Mouse (Mus musculus): Measurements from ENCODE around the gene Fam53b. TPM values are rescaled to one million over a fixed set of nuclear protein-coding genes. Genes with fewer than 3 reads are reported as not detected.

Fam53b gene
- polyA plus RNA-seq, 1 experiment = 26.5 TPM

GRCm38 (mm10) chr7:132772440-132772839 is 41.2 kb downstream of the Fam53b start:
- H3K4me3 ChIP-seq = no peak overlapping the region
- H3K4me2 ChIP-seq (ENCODE audit: low read depth) = no peak overlapping the region
- no peaks in the 10 kb centered on the region for H3K79me2 ChIP-seq (ENCODE audit: control insufficient read depth, insufficient read depth)
- no peaks in the 10 kb centered on the region for H3K36me3 ChIP-seq (ENCODE audit: control insufficient read depth, insufficient read depth)
- TF ChIP-seq REST (IDR thresholded peaks at IDR 0.05; ENCODE audit: insufficient read depth, insufficient read length) = no peak
- TF ChIP-seq TCF12 (IDR thresholded peaks at IDR 0.05; ENCODE audit: insufficient read depth, poor library complexity, severe bottlenecking) = no peak
- no peak for TF ChIP-seq USF1 (IDR thresholded peaks at IDR 0.05; ENCODE audit: low read depth)
- no peak for TF ChIP-seq SRF (IDR thresholded peaks at IDR 0.05; ENCODE audit: control insufficient read depth, insufficient read length, low read depth)
- no peak for TF ChIP-seq MAX (IDR thresholded peaks at IDR 0.05; ENCODE audit: low read depth)
- no peak overlapping the region for H3ac ChIP-seq (ENCODE audit: control insufficient read depth, insufficient read length)
- no peaks in the 10 kb centered on the region for H3K27me3 ChIP-seq (ENCODE audit: control insufficient read depth, insufficient read depth, insufficient read length)

- Histone ChIP-seq H3K27me3 (ENCODE audit: control insufficient read depth, insufficient read depth, insufficient read length) (no peaks in the 10 kb centered on the region), H3K36me3 (ENCODE audit: control insufficient read depth, insufficient read depth) (no peaks in the 10 kb centered on the region), H3K4me3 (no peak overlapping the region), H3K4me2 (ENCODE audit: low read depth) (no peak overlapping the region), H3K79me2 (ENCODE audit: control insufficient read depth, insufficient read depth) (no peaks in the 10 kb centered on the region), H3ac (ENCODE audit: control insufficient read depth, insufficient read length) (no peak overlapping the region)
- TF ChIP-seq USF1 (IDR thresholded peaks at IDR 0.05; ENCODE audit: low read depth) (no peak), TCF12 (IDR thresholded peaks at IDR 0.05; ENCODE audit: insufficient read depth, poor library complexity, severe bottlenecking) (no peak), POLR2AphosphoS2 (IDR thresholded peaks at IDR 0.05; ENCODE audit: insufficient read length, low read depth) (no peak), MAX (IDR thresholded peaks at IDR 0.05; ENCODE audit: low read depth) (no peak), CEBPB (IDR thresholded peaks at IDR 0.05; ENCODE audit: insufficient read depth, poor library complexity, severe bottlenecking) (no peak), POLR2A (IDR thresholded peaks at IDR 0.05; ENCODE audit: insufficient read length, low read depth) (no peak), E2F4 (IDR thresholded peaks at IDR 0.05; ENCODE audit: insufficient read depth) (no peak), TCF3 (IDR thresholded peaks at IDR 0.05; ENCODE audit: insufficient read length, low read depth) (no peak), SRF (IDR thresholded peaks at IDR 0.05; ENCODE audit: control insufficient read depth, insufficient read length, low read depth) (no peak), REST (IDR thresholded peaks at IDR 0.05; ENCODE audit: insufficient read depth, insufficient read length) (no peak), MYOD1 (IDR thresholded peaks at IDR 0.05; ENCODE audit: control insufficient read depth in 1 of 3, insufficient read length in 2 of 3, low read depth in 2 of 3) (no peak), MYOG (IDR thresholded peaks at IDR 0.05; ENCODE audit: control insufficient read depth in 1 of 3, insufficient read depth in 1 of 3, insufficient read length in 2 of 3, low read depth in 2 of 3) (no peak)
Measured at GRCm38 (mm10) chr7:132768498-132769344, 45.0 kb downstream of the Fam53b start.

DNA sequence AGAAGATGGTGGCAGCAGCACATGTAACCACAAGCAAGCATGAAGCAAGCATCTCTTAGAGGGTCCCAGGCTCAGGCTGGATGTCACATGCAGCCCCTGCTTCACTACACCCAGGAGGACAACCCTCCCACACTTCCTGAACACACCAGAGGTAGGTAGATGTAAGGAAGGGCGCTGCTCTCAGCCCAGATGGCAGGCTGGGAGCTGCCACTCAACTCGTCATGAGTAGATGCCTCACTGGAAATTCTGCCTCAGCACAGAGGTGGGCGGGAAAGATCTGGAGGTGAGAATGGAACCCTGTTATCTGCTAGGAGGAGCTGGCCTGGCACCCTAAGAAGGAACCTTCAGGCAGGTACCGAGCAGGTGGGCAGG is 45.7 kb downstream of the Fam53b start:
- Histone ChIP-seq H3ac (ENCODE audit: control insufficient read depth, insufficient read length) (no peak overlapping the region), H3K4me3 (no peak overlapping the region), H3K36me3 (ENCODE audit: control insufficient read depth, insufficient read depth) (no peaks in the 10 kb centered on the region), H3K79me2 (ENCODE audit: control insufficient read depth, insufficient read depth) (no peaks in the 10 kb centered on the region), H3K4me2 (ENCODE audit: low read depth) (no peak overlapping the region), H3K27me3 (ENCODE audit: control insufficient read depth, insufficient read depth, insufficient read length) (no peaks in the 10 kb centered on the region)
- no peak for TF ChIP-seq MYOG (IDR thresholded peaks at IDR 0.05; ENCODE audit: control insufficient read depth in 1 of 3, insufficient read depth in 1 of 3, insufficient read length in 2 of 3, low read depth in 2 of 3)
- TF ChIP-seq REST (IDR thresholded peaks at IDR 0.05; ENCODE audit: insufficient read depth, insufficient read length) = no peak
- no peak for TF ChIP-seq POLR2A (IDR thresholded peaks at IDR 0.05; ENCODE audit: insufficient read length, low read depth)
- TF ChIP-seq TCF12 (IDR thresholded peaks at IDR 0.05; ENCODE audit: insufficient read depth, poor library complexity, severe bottlenecking) = no peak
- no peak for TF ChIP-seq POLR2AphosphoS2 (IDR thresholded peaks at IDR 0.05; ENCODE audit: insufficient read length, low read depth)
- no peak for TF ChIP-seq E2F4 (IDR thresholded peaks at IDR 0.05; ENCODE audit: insufficient read depth)
- TF ChIP-seq MAX (IDR thresholded peaks at IDR 0.05; ENCODE audit: low read depth) = no peak
- no peak for TF ChIP-seq CEBPB (IDR thresholded peaks at IDR 0.05; ENCODE audit: insufficient read depth, poor library complexity, severe bottlenecking)
- TF ChIP-seq MYOD1 (IDR thresholded peaks at IDR 0.05; ENCODE audit: control insufficient read depth in 1 of 3, insufficient read length in 2 of 3, low read depth in 2 of 3) = no peak
- TF ChIP-seq TCF3 (IDR thresholded peaks at IDR 0.05; ENCODE audit: insufficient read length, low read depth) = no peak
- no peak for TF ChIP-seq SRF (IDR thresholded peaks at IDR 0.05; ENCODE audit: control insufficient read depth, insufficient read length, low read depth)
- TF ChIP-seq USF1 (IDR thresholded peaks at IDR 0.05; ENCODE audit: low read depth) = no peak

- H3K4me2 ChIP-seq (ENCODE audit: low read depth) = no peak overlapping the region
- TF ChIP-seq E2F4 (IDR thresholded peaks at IDR 0.05; ENCODE audit: insufficient read depth) (no peak), MYOD1 (IDR thresholded peaks at IDR 0.05; ENCODE audit: control insufficient read depth in 1 of 3, insufficient read length in 2 of 3, low read depth in 2 of 3) (no peak)
- H3K4me3 ChIP-seq = no peak overlapping the region
Measured at GRCm38 (mm10) chr7:132767233-132767998, 46.3 kb downstream of the Fam53b start.

More at GRCm38 (mm10) chr7:132767233-132767998, 46.3 kb downstream of the Fam53b start:
- Histone ChIP-seq H3K36me3 (ENCODE audit: control insufficient read depth, insufficient read depth) (no peaks in the 10 kb centered on the region), H3K27me3 (ENCODE audit: control insufficient read depth, insufficient read depth, insufficient read length) (no peaks in the 10 kb centered on the region), H3ac (ENCODE audit: control insufficient read depth, insufficient read length) (no peak overlapping the region), H3K79me2 (ENCODE audit: control insufficient read depth, insufficient read depth) (no peaks in the 10 kb centered on the region)
